Mouse (Mus musculus): ENCODE measurements around the gene Cpm. TPM values are rescaled to one million over a fixed set of nuclear protein-coding genes. Genes with fewer than 3 reads are reported as not detected.
A peak's percentile ranks its signal among the peaks of the same experiment; 100 is the strongest.

Cpm gene
- polyA plus RNA-seq, 1 experiment from 2014 or later: 83.7 TPM

- H3K36me3 ChIP-seq (ENCODE audit: control insufficient read depth, insufficient read depth, low read length): no peaks in the 10 kb centered on the region
- no peak for ATAC-seq (ENCODE audit: low read depth)
- no peak overlapping the region for H3K27ac ChIP-seq (ENCODE audit: low read length)
- no peak overlapping the region for H3K4me3 ChIP-seq (ENCODE audit: low read length)
- no peak overlapping the region for H3K9ac ChIP-seq (ENCODE audit: low read length)
- H3K9me3 ChIP-seq (ENCODE audit: control insufficient read depth, low read length): no peaks in the 10 kb centered on the region
- H3K4me1 ChIP-seq (replicated peaks; ENCODE audit: control insufficient read depth, insufficient read depth, low read length): peaks cover 3% of the 10 kb centered on the region; the same call in 1 of the 2 replicates
- 54% methylated on average over 3 of the region's 3 CpGs for WGBS
- no peaks in the 10 kb centered on the region for H3K27me3 ChIP-seq (ENCODE audit: control insufficient read depth, insufficient read depth, low read depth, low read length)
- H3K4me2 ChIP-seq (ENCODE audit: low read depth, low read length): no peak overlapping the region
Measured at GRCm38 (mm10) chr10:117624222-117624621, 5.1 kb upstream of the Cpm start.

- Histone ChIP-seq H3K4me2 (ENCODE audit: low read depth, low read length) (no peak overlapping the region), H3K9me3 (ENCODE audit: control insufficient read depth, low read length) (no peaks in the 10 kb centered on the region), H3K27ac (ENCODE audit: low read length) (no peak overlapping the region), H3K9ac (ENCODE audit: low read length) (no peak overlapping the region), H3K27me3 (ENCODE audit: control insufficient read depth, insufficient read depth, low read depth, low read length) (peaks cover 2% of the 10 kb centered on the region; the same call in 1 of the 2 replicates), H3K4me3 (ENCODE audit: low read length) (no peak overlapping the region), H3K4me1 (replicated peaks; ENCODE audit: control insufficient read depth, insufficient read depth, low read length) (peaks cover 5% of the 10 kb centered on the region), H3K36me3 (ENCODE audit: control insufficient read depth, insufficient read depth, low read length) (no peaks in the 10 kb centered on the region)
- WGBS: 66% methylated on average over 9 of the region's 9 CpGs
- ATAC-seq (ENCODE audit: low read depth): no peak
Measured at GRCm38 (mm10) chr10:117624655-117625497, 4.4 kb upstream of the Cpm start.

GRCm38 (mm10) chr10:117625500-117626296 is 3.6 kb upstream of the Cpm start:
- WGBS: 52% methylated on average over 8 of the region's 9 CpGs
- Histone ChIP-seq H3K9ac (ENCODE audit: low read length) (no peak overlapping the region), H3K4me2 (ENCODE audit: low read depth, low read length) (no peak overlapping the region), H3K36me3 (ENCODE audit: control insufficient read depth, insufficient read depth, low read length) (no peaks in the 10 kb centered on the region), H3K9me3 (ENCODE audit: control insufficient read depth, low read length) (no peaks in the 10 kb centered on the region), H3K4me1 (replicated peaks; ENCODE audit: control insufficient read depth, insufficient read depth, low read length) (peaks cover 7% of the 10 kb centered on the region), H3K27ac (ENCODE audit: low read length) (no peak overlapping the region), H3K4me3 (ENCODE audit: low read length) (no peak overlapping the region), H3K27me3 (ENCODE audit: control insufficient read depth, insufficient read depth, low read depth, low read length) (peaks cover 9% of the 10 kb centered on the region; the same call in 1 of the 2 replicates)
- ATAC-seq (ENCODE audit: low read depth): no peak

GRCm38 (mm10) chr10:117626297-117626613 is 3.0 kb upstream of the Cpm start:
- ATAC-seq (ENCODE audit: low read depth): no peak

GRCm38 (mm10) chr10:117626840-117627615 is 2.3 kb upstream of the Cpm start:
- 53% methylated on average over 7 of the region's 7 CpGs for WGBS
- ATAC-seq (ENCODE audit: low read depth): no peak
- H3K4me2 ChIP-seq (ENCODE audit: low read depth, low read length): no peak overlapping the region

More at GRCm38 (mm10) chr10:117626297-117626613, 3.0 kb upstream of the Cpm start:
- Histone ChIP-seq H3K4me2 (ENCODE audit: low read depth, low read length) (no peak overlapping the region), H3K4me1 (replicated peaks; ENCODE audit: control insufficient read depth, insufficient read depth, low read length) (peaks cover 7% of the 10 kb centered on the region), H3K9ac (ENCODE audit: low read length) (no peak overlapping the region), H3K27ac (ENCODE audit: low read length) (no peak overlapping the region), H3K4me3 (ENCODE audit: low read length) (no peak overlapping the region), H3K36me3 (ENCODE audit: control insufficient read depth, insufficient read depth, low read length) (no peaks in the 10 kb centered on the region), H3K27me3 (ENCODE audit: control insufficient read depth, insufficient read depth, low read depth, low read length) (peaks cover 12% of the 10 kb centered on the region; the same call in 1 of the 2 replicates), H3K9me3 (ENCODE audit: control insufficient read depth, low read length) (no peaks in the 10 kb centered on the region)
- WGBS: 86% methylated on average over 3 of the region's 3 CpGs

GRCm38 (mm10) chr10:117627616-117627930 is 1.7 kb upstream of the Cpm start:
- Histone ChIP-seq H3K27ac (ENCODE audit: low read length) (no peak overlapping the region), H3K4me1 (replicated peaks; ENCODE audit: control insufficient read depth, insufficient read depth, low read length) (peaks cover 7% of the 10 kb centered on the region), H3K4me3 (ENCODE audit: low read length) (no peak overlapping the region), H3K4me2 (ENCODE audit: low read depth, low read length) (no peak overlapping the region), H3K27me3 (ENCODE audit: control insufficient read depth, insufficient read depth, low read depth, low read length) (peaks cover 14% of the 10 kb centered on the region; the same call in 1 of the 2 replicates), H3K9me3 (ENCODE audit: control insufficient read depth, low read length) (no peaks in the 10 kb centered on the region), H3K9ac (ENCODE audit: low read length) (no peak overlapping the region), H3K36me3 (ENCODE audit: control insufficient read depth, insufficient read depth, low read length) (no peaks in the 10 kb centered on the region)
- WGBS: 37% methylated on average over 7 of the region's 7 CpGs
- ATAC-seq (ENCODE audit: low read depth): no peak

More at GRCm38 (mm10) chr10:117626840-117627615, 2.3 kb upstream of the Cpm start:
- Histone ChIP-seq H3K4me3 (ENCODE audit: low read length) (no peak overlapping the region), H3K27me3 (ENCODE audit: control insufficient read depth, insufficient read depth, low read depth, low read length) (peaks cover 14% of the 10 kb centered on the region; the same call in 1 of the 2 replicates), H3K36me3 (ENCODE audit: control insufficient read depth, insufficient read depth, low read length) (no peaks in the 10 kb centered on the region), H3K4me1 (replicated peaks; ENCODE audit: control insufficient read depth, insufficient read depth, low read length) (peaks cover 7% of the 10 kb centered on the region), H3K9me3 (ENCODE audit: control insufficient read depth, low read length) (no peaks in the 10 kb centered on the region), H3K27ac (ENCODE audit: low read length) (no peak overlapping the region), H3K9ac (ENCODE audit: low read length) (no peak overlapping the region)

- Histone ChIP-seq H3K4me2 (ENCODE audit: low read depth, low read length) (peak overlapping the region; percentile 83; the same call in 1 of the 2 replicates), H3K27ac (ENCODE audit: low read length) (no peak overlapping the region), H3K9me3 (ENCODE audit: control insufficient read depth, low read length) (no peaks in the 10 kb centered on the region), H3K27me3 (ENCODE audit: control insufficient read depth, insufficient read depth, low read depth, low read length) (peaks cover 14% of the 10 kb centered on the region; the same call in 1 of the 2 replicates), H3K9ac (ENCODE audit: low read length) (no peak overlapping the region), H3K4me1 (replicated peaks; ENCODE audit: control insufficient read depth, insufficient read depth, low read length) (peaks cover 7% of the 10 kb centered on the region), H3K4me3 (ENCODE audit: low read length) (no peak overlapping the region), H3K36me3 (ENCODE audit: control insufficient read depth, insufficient read depth, low read length) (no peaks in the 10 kb centered on the region)
- ATAC-seq (ENCODE audit: low read depth): no peak
- 48% methylated on average over 6 of the region's 6 CpGs for WGBS
Measured at GRCm38 (mm10) chr10:117627949-117628348, 1.4 kb upstream of the Cpm start.

GRCm38 (mm10) chr10:117628363-117629168 is 734 bp upstream of the Cpm start:
- H3K27ac ChIP-seq (ENCODE audit: low read length): no peak overlapping the region
- peaks cover 7% of the 10 kb centered on the region for H3K4me1 ChIP-seq (replicated peaks; ENCODE audit: control insufficient read depth, insufficient read depth, low read length)
- H3K9ac ChIP-seq (ENCODE audit: low read length): peak overlapping the region; percentile 51
- 3% methylated on average over 25 of the region's 25 CpGs for WGBS
- H3K9me3 ChIP-seq (ENCODE audit: control insufficient read depth, low read length): peaks cover under 1% of the 10 kb centered on the region; the same call in 1 of the 2 replicates
- peak overlapping the region; percentile 83 for H3K4me2 ChIP-seq (ENCODE audit: low read depth, low read length)
- ATAC-seq (ENCODE audit: low read depth): 0 out of 2 replicates have a peak, but pooled peaks have one; percentile 8
- peak overlapping the region; percentile 58 for H3K4me3 ChIP-seq (ENCODE audit: low read length)
- H3K36me3 ChIP-seq (ENCODE audit: control insufficient read depth, insufficient read depth, low read length): no peaks in the 10 kb centered on the region
- peaks cover 14% of the 10 kb centered on the region; the same call in 1 of the 2 replicates for H3K27me3 ChIP-seq (ENCODE audit: control insufficient read depth, insufficient read depth, low read depth, low read length)

Data from lung, embryonic 16.5 days (tissue).